Mouse (Mus musculus): ENCODE results near the gene Lamp1.

DNA sequence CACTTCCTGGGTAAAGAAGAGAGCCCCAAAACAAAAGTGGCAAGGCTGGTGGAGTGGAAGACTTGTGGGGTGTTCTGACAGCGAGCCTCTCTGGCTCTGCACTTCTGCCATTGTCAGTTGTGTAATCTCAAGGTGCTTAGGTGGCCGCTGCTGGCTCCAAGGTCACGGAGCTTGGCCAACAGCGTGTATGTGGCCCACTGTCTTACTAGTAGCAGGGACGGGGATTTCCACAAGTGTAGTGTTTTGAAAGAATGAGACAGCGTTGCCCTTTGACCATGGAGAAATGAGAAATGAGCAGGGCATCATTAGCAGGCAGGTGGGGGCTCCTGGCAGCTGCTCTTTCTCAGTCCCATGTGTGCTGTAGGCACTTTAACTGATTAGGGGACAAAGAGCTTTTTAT, 3.1 kb downstream of the Lamp1 start:
- TF ChIP-seq POLR2A (IDR thresholded peaks at IDR 0.05; ENCODE audit: insufficient read depth, low read depth, low read length) (no peak), CTCF (IDR thresholded peaks at IDR 0.05; ENCODE audit: insufficient read depth, low read depth, low read length) (no peak)

Measured in olfactory bulb, adult 2 months (tissue).